Mouse (Mus musculus) lung, adult 18-20 months (tissue): ENCODE measurements around the gene Spock2.
"Not testable (repeated sequence)": the region's sequence is repeated elsewhere in the genome, so short reads cannot be mapped to it uniquely, and the experiment has no call there.

Source experiments
- DNase-seq, 2 experiments: peaks; one replicate each; pipeline ENCODE4 v3.0.0; 2022; ENCODE audit warnings: mixed read lengths in 2 of 2

The Spock2 gene

DNA sequence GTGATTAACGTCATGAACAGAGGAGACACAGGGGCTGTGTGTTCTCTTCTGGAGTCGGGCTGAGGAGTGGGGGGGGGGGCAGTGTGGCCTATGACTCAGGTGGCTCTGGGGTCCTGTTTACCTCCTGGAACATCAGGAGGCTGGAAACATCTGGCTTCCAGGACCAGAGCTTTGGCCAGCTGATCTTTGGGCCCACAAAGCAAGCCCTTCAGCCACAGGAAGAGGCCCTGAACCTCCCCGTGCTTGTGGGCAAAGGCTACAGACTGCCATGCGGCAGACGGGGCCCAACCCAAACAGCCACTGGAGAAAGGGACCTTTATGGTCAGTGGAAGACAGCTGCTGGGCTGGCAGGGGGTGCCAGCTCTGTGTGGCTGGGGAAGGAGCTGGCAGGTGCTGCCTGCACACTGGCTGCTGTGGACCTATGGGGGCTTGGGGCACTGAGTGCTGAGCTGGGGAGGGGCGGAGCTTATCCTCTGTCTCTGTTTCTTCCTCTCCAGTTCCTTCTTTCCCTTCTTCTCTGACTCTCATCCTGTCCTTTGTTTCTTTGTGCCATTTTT is 45.2 kb downstream of the Spock2 start:
- DNase-seq, result no peak

GRCm38 (mm10) chr10:60156016-60156415 is 50.0 kb downstream of the Spock2 start:
- no peak for DNase-seq

DNA sequence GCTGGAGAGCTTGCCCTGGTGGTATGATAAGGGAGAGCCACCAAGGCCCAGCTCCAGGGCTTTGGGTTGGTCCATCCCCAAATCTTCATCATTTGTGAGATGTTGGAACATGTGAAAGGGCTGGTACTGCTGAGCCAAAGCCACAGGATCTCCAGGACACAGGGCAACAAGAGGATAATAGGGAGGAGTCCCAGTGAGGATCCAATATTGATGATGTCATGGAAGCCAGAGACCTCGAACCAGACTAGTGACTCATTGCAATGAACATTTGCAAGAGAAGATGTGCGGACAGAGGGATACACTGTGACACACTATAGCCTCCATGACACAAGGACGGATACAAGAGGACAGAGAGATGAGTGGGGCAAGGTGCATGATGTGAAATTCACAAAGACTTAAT is 52.1 kb downstream of the Spock2 start:
- no peak for DNase-seq

GRCm38 (mm10) chr10:60161397-60161796 is 55.4 kb downstream of the Spock2 start:
- DNase-seq, result not testable (repeated sequence)

DNA sequence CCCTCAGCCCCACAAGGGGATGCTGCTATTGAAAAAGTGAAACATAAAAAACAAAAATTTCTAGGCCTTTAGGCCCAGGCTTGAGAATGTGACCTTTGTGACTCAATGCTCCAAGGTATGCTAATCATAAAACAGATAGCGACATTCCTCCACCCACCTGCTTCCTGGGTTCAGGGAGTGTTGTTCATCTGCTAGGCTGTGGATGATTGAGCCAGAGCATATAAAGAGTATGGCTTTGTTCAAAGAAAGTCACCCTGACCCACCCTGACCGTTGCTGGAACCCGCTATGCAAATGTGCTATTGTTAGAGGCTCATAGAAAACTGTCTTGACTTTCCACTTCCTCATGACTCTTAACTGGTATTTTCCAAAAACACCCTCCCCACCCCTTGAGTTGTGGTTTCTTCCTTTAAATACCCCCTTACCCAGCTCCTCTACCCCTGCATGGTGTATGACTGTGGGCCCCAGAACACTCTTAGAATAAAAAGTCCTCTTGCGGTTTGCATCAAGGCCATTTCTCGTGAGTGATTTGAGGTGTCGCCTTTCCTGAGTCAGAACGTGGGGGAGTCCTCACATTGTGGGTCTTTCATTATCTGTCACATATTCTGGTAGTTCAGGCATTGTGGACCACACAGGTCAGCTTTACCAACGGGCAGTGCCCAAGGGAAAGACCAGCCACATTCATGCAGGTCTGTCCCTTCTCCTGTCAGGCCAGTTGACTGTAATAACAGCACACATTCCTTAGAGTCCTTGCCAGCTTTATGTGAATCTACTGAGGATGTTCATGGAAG is 56.4 kb downstream of the Spock2 start:
- DNase-seq, result not testable (repeated sequence)

- DNase-seq, result no peak
Measured at GRCm38 (mm10) chr10:60162973-60163255, 56.9 kb downstream of the Spock2 start.

- no peak for DNase-seq
Measured at GRCm38 (mm10) chr10:60164869-60165268, 58.9 kb downstream of the Spock2 start.

DNA sequence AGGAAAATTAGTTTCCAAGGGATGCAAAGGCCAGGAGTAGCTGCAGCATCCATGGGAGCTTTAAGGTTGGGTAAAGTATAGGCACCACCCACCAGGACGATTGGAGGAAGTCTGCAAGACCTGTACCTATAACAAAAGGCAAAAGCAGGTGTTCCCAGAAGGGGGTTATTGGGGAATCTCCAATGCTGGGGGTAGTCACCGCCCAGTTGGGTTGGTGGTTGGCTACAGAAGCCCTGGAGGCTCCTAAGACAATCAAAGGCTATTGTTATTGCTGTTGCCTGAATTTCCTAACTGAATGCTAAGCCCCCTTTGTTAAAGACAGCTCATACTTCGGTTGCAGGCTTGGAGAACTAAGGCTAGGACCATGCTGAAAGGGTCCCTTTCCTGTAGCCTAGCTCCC is 60.0 kb downstream of the Spock2 start:
- DNase-seq, result no peak

- no peak for DNase-seq
Measured at GRCm38 (mm10) chr10:60168306-60168705, 62.3 kb downstream of the Spock2 start.

GRCm38 (mm10) chr10:60168960-60169359 is 62.9 kb downstream of the Spock2 start:
- DNase-seq, result no peak

GRCm38 (mm10) chr10:60170326-60171089 is 64.5 kb downstream of the Spock2 start:
- DNase-seq, result no peak

DNA sequence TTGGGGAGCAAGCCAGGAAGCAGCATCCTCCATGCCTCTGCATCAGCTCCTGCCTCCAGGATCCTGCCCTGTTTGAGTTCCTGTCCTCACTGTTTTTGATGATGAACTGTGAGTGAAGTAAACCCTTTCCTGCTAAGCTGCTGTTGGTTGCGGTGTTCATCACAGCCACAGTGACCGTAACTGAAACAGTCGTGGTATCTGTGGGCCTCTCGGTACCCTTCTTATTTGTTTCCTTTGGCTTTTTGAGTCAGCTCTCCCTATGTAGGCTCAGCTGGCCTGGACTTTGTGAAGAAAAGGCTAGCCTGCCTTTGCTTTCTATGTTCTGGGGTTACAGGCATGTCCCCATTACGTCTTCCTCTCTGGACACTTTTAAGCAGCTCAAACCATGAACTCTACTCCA is 65.3 kb downstream of the Spock2 start:
- DNase-seq, result no peak

DNA sequence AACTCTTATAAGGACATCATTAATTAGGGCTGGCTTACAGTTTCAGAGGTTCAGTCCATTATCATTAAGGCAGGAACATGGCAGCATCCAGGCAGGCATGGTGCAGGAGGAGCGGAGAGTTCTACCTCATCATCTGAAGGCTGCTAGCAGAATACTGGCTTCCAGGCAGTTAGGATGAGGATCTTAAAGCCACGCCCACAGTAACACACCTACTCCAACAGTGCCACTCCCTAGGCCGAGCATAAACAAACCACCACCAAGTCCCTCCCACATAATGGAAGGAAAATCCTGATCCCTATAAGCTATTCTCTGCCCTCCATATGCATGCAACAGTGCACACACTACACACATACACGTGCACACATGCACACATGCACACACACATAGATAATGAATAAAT is 66.3 kb downstream of the Spock2 start:
- no peak for DNase-seq

DNA sequence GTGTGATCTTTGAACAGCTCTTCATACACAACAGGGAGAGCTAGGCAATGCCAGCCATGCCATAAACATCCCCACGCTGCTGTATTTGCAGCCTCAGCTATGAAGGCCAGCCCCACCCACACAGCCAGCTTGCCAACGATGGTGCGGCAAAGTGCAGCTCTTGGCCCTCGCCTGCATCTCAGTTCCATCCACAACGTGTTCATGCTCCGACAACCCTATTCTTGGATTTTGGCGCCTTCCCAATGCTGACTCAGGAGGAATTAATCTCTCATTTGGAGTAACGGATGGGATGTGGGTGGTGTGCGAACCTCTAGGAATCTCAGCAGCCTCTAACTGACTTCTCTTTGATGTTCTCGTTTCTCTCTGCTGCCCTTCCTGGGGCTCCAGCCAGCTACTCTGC is 67.0 kb downstream of the Spock2 start:
- peak in 1 of 2 experiments; percentile 11 for DNase-seq

- no peak for DNase-seq
Measured at GRCm38 (mm10) chr10:60174506-60174905, 68.5 kb downstream of the Spock2 start.

DNA sequence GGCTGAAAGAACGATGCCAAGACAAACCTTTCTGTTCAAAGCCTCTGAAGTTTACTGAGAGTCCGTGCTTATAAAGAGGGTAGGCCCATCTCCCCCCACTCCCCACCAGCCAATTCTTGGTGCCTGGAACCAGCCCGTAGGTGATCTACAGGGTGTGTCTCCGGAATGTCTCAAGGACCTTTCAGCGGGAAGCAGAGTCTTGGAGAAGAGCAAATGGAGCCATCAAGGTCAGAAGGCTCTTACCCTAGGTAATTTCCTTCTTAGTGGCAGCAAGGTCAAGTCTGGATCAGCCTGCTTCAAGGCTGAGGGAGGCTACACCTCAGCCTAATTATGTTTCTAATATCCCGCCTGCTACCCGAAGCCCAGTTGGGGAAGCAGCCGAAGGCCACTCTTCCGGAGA is 69.3 kb downstream of the Spock2 start:
- not testable (repeated sequence) for DNase-seq
